Mouse (Mus musculus): ENCODE measurements around the gene Zfp866. TPM values are rescaled to one million over a fixed set of nuclear protein-coding genes. Genes with fewer than 3 reads are reported as not detected.

Zfp866 gene
- polyA plus RNA-seq, 1 experiment from 2014 or later = 26.0 TPM

GRCm38 (mm10) chr8:69814881-69815280 lies 23.9 kb upstream of the Zfp866 start:
- H3K27me3 ChIP-seq (replicated peaks; ENCODE audit: control insufficient read depth, insufficient read depth, low read length) = no peaks in the 10 kb centered on the region
- H3K9me3 ChIP-seq (ENCODE audit: control insufficient read depth, low read length) = no peaks in the 10 kb centered on the region
- H3K4me3 ChIP-seq (ENCODE audit: low read depth, low read length) = no peak overlapping the region
- no peak overlapping the region for H3K4me2 ChIP-seq (ENCODE audit: low read depth, low read length)
- H3K9ac ChIP-seq (ENCODE audit: low read depth, low read length) = no peak overlapping the region
- ATAC-seq (ENCODE audit: low read depth) (no peak), DNase-seq (ENCODE audit: low spot score) (no peak)
- no peak overlapping the region for H3K27ac ChIP-seq (replicated peaks; ENCODE audit: low read depth, low read length)
- WGBS = 92% methylated on average over 2 of the region's 2 CpGs
- H3K36me3 ChIP-seq (ENCODE audit: control insufficient read depth, insufficient read depth, low read length) = peaks cover 55% of the 10 kb centered on the region
- no peaks in the 10 kb centered on the region for H3K4me1 ChIP-seq (ENCODE audit: control insufficient read depth, insufficient read depth, low read length)

GRCm38 (mm10) chr8:69809820-69810219 lies 18.8 kb upstream of the Zfp866 start:
- Histone ChIP-seq H3K36me3 (ENCODE audit: control insufficient read depth, insufficient read depth, low read length) (peaks cover 60% of the 10 kb centered on the region), H3K9me3 (ENCODE audit: control insufficient read depth, low read length) (no peaks in the 10 kb centered on the region), H3K27ac (replicated peaks; ENCODE audit: low read depth, low read length) (no peak overlapping the region), H3K4me2 (ENCODE audit: low read depth, low read length) (no peak overlapping the region), H3K4me1 (ENCODE audit: control insufficient read depth, insufficient read depth, low read length) (no peaks in the 10 kb centered on the region), H3K9ac (ENCODE audit: low read depth, low read length) (no peak overlapping the region), H3K27me3 (replicated peaks; ENCODE audit: control insufficient read depth, insufficient read depth, low read length) (no peaks in the 10 kb centered on the region), H3K4me3 (ENCODE audit: low read depth, low read length) (no peak overlapping the region)
- DNase-seq (ENCODE audit: low spot score) = no peak
- no peak for ATAC-seq (ENCODE audit: low read depth)
- 69% methylated on average over 3 of the region's 3 CpGs for WGBS

- DNase-seq (ENCODE audit: low spot score) (peak; percentile 66), ATAC-seq (ENCODE audit: low read depth) (peak; percentile 67)
- 2% methylated on average over 20 of the region's 23 CpGs for WGBS
- H3K27me3 ChIP-seq (replicated peaks; ENCODE audit: control insufficient read depth, insufficient read depth, low read length) = no peaks in the 10 kb centered on the region
- H3K9ac ChIP-seq (ENCODE audit: low read depth, low read length) = peak overlapping the region; percentile 65
- no peaks in the 10 kb centered on the region for H3K4me1 ChIP-seq (ENCODE audit: control insufficient read depth, insufficient read depth, low read length)
- peak overlapping the region; percentile 46; the same call in 1 of the 2 replicates for H3K27ac ChIP-seq (replicated peaks; ENCODE audit: low read depth, low read length)
- H3K4me2 ChIP-seq (ENCODE audit: low read depth, low read length) = peak overlapping the region; percentile 80
- H3K4me3 ChIP-seq (ENCODE audit: low read depth, low read length) = peak overlapping the region; percentile 45
- peaks cover 60% of the 10 kb centered on the region for H3K36me3 ChIP-seq (ENCODE audit: control insufficient read depth, insufficient read depth, low read length)
- H3K9me3 ChIP-seq (ENCODE audit: control insufficient read depth, low read length) = no peaks in the 10 kb centered on the region
These were observed 18.0 kb upstream of the Zfp866 start for GRCm38 (mm10) chr8:69808864-69809403.

GRCm38 (mm10) chr8:69808094-69808863 lies 17.3 kb upstream of the Zfp866 start, which contains the start of gene Gmip:
Gene Gmip (plus strand): TSS chr8:69808679.
- Histone ChIP-seq H3K36me3 (ENCODE audit: control insufficient read depth, insufficient read depth, low read length) (peaks cover 65% of the 10 kb centered on the region), H3K27ac (replicated peaks; ENCODE audit: low read depth, low read length) (peak within 1 kb of the TSS; percentile 46; the same call in 1 of the 2 replicates), H3K9ac (ENCODE audit: low read depth, low read length) (peak within 1 kb of the TSS; percentile 65), H3K4me3 (ENCODE audit: low read depth, low read length) (peak within 1 kb of the TSS; percentile 45), H3K27me3 (replicated peaks; ENCODE audit: control insufficient read depth, insufficient read depth, low read length) (no peaks in the 10 kb centered on the region), H3K9me3 (ENCODE audit: control insufficient read depth, low read length) (no peaks in the 10 kb centered on the region), H3K4me1 (ENCODE audit: control insufficient read depth, insufficient read depth, low read length) (no peaks in the 10 kb centered on the region), H3K4me2 (ENCODE audit: low read depth, low read length) (peak within 1 kb of the TSS; percentile 80)
- DNase-seq (ENCODE audit: low spot score) = peak; percentile 77
- peak; percentile 69 for ATAC-seq (ENCODE audit: low read depth)
- WGBS = 42% methylated on average over 4 of the region's 28 CpGs

- H3K4me3 ChIP-seq (ENCODE audit: low read depth, low read length) = no peak overlapping the region
- H3K4me1 ChIP-seq (ENCODE audit: control insufficient read depth, insufficient read depth, low read length) = no peaks in the 10 kb centered on the region
- no peak overlapping the region for H3K4me2 ChIP-seq (ENCODE audit: low read depth, low read length)
- no peak overlapping the region for H3K27ac ChIP-seq (replicated peaks; ENCODE audit: low read depth, low read length)
- no peak for ATAC-seq (ENCODE audit: low read depth)
- peaks cover 71% of the 10 kb centered on the region for H3K36me3 ChIP-seq (ENCODE audit: control insufficient read depth, insufficient read depth, low read length)
- no peak overlapping the region for H3K9ac ChIP-seq (ENCODE audit: low read depth, low read length)
- H3K9me3 ChIP-seq (ENCODE audit: control insufficient read depth, low read length) = no peaks in the 10 kb centered on the region
- DNase-seq (ENCODE audit: low spot score) = no peak
- H3K27me3 ChIP-seq (replicated peaks; ENCODE audit: control insufficient read depth, insufficient read depth, low read length) = no peaks in the 10 kb centered on the region
- WGBS = 98% methylated on average over 5 of the region's 5 CpGs
These were observed 16.3 kb upstream of the Zfp866 start for GRCm38 (mm10) chr8:69807236-69807635.

GRCm38 (mm10) chr8:69805491-69805890 lies 14.5 kb upstream of the Zfp866 start:
- Histone ChIP-seq H3K9ac (ENCODE audit: low read depth, low read length) (no peak overlapping the region), H3K4me2 (ENCODE audit: low read depth, low read length) (no peak overlapping the region), H3K27me3 (replicated peaks; ENCODE audit: control insufficient read depth, insufficient read depth, low read length) (no peaks in the 10 kb centered on the region), H3K27ac (replicated peaks; ENCODE audit: low read depth, low read length) (no peak overlapping the region), H3K4me3 (ENCODE audit: low read depth, low read length) (no peak overlapping the region), H3K36me3 (ENCODE audit: control insufficient read depth, insufficient read depth, low read length) (peaks cover 75% of the 10 kb centered on the region), H3K9me3 (ENCODE audit: control insufficient read depth, low read length) (no peaks in the 10 kb centered on the region), H3K4me1 (ENCODE audit: control insufficient read depth, insufficient read depth, low read length) (no peaks in the 10 kb centered on the region)
- ATAC-seq (ENCODE audit: low read depth) (no peak), DNase-seq (ENCODE audit: low spot score) (no peak)
- WGBS = 91% methylated on average over 9 of the region's 9 CpGs

GRCm38 (mm10) chr8:69805086-69805485 lies 14.1 kb upstream of the Zfp866 start:
- 92% methylated on average over 10 of the region's 10 CpGs for WGBS
- no peaks in the 10 kb centered on the region for H3K4me1 ChIP-seq (ENCODE audit: control insufficient read depth, insufficient read depth, low read length)
- peaks cover 79% of the 10 kb centered on the region for H3K36me3 ChIP-seq (ENCODE audit: control insufficient read depth, insufficient read depth, low read length)
- DNase-seq (ENCODE audit: low spot score) (no peak), ATAC-seq (ENCODE audit: low read depth) (no peak)
- H3K4me2 ChIP-seq (ENCODE audit: low read depth, low read length) = no peak overlapping the region
- H3K27ac ChIP-seq (replicated peaks; ENCODE audit: low read depth, low read length) = no peak overlapping the region
- H3K4me3 ChIP-seq (ENCODE audit: low read depth, low read length) = no peak overlapping the region
- H3K9ac ChIP-seq (ENCODE audit: low read depth, low read length) = no peak overlapping the region
- H3K9me3 ChIP-seq (ENCODE audit: control insufficient read depth, low read length) = no peaks in the 10 kb centered on the region
- no peaks in the 10 kb centered on the region for H3K27me3 ChIP-seq (replicated peaks; ENCODE audit: control insufficient read depth, insufficient read depth, low read length)

- ATAC-seq (ENCODE audit: low read depth) = no peak
- Histone ChIP-seq H3K9me3 (ENCODE audit: control insufficient read depth, low read length) (no peaks in the 10 kb centered on the region), H3K27ac (replicated peaks; ENCODE audit: low read depth, low read length) (no peak overlapping the region), H3K4me3 (ENCODE audit: low read depth, low read length) (no peak overlapping the region), H3K9ac (ENCODE audit: low read depth, low read length) (no peak overlapping the region), H3K4me2 (ENCODE audit: low read depth, low read length) (no peak overlapping the region), H3K36me3 (ENCODE audit: control insufficient read depth, insufficient read depth, low read length) (peaks cover 84% of the 10 kb centered on the region), H3K4me1 (ENCODE audit: control insufficient read depth, insufficient read depth, low read length) (no peaks in the 10 kb centered on the region), H3K27me3 (replicated peaks; ENCODE audit: control insufficient read depth, insufficient read depth, low read length) (no peaks in the 10 kb centered on the region)
- WGBS = 91% methylated on average over 6 of the region's 6 CpGs
- DNase-seq (ENCODE audit: low spot score) = no peak
These were observed 13.6 kb upstream of the Zfp866 start for GRCm38 (mm10) chr8:69804537-69804936.

GRCm38 (mm10) chr8:69803366-69803765 lies 12.4 kb upstream of the Zfp866 start:
- no peak for ATAC-seq (ENCODE audit: low read depth)
- Histone ChIP-seq H3K36me3 (ENCODE audit: control insufficient read depth, insufficient read depth, low read length) (peaks cover 96% of the 10 kb centered on the region), H3K27me3 (replicated peaks; ENCODE audit: control insufficient read depth, insufficient read depth, low read length) (no peaks in the 10 kb centered on the region), H3K4me3 (ENCODE audit: low read depth, low read length) (no peak overlapping the region), H3K9me3 (ENCODE audit: control insufficient read depth, low read length) (no peaks in the 10 kb centered on the region), H3K4me1 (ENCODE audit: control insufficient read depth, insufficient read depth, low read length) (no peaks in the 10 kb centered on the region), H3K27ac (replicated peaks; ENCODE audit: low read depth, low read length) (no peak overlapping the region), H3K4me2 (ENCODE audit: low read depth, low read length) (no peak overlapping the region), H3K9ac (ENCODE audit: low read depth, low read length) (no peak overlapping the region)
- DNase-seq (ENCODE audit: low spot score) = no peak
- 96% methylated on average over 7 of the region's 7 CpGs for WGBS
